Mouse (Mus musculus) kidney, adult 2 months (tissue): Measurements from ENCODE around the gene Ring1.

ENCODE experiments used
- CTCF ChIP-seq: fragments of 200-500 bp; conservative IDR thresholded peaks from 2 replicates; pipeline ENCODE4 v1.5.1; 2011; ENCODE audit warnings: low read depth, mild to moderate bottlenecking, control low read depth, low read length, moderate library complexity, mixed read lengths; ENCODE audit not compliant: insufficient read depth, insufficient read length
- POLR2A ChIP-seq: fragments of 200-500 bp; IDR thresholded peaks from one replicate; pipeline ENCODE4 v1.6.1; 2011; ENCODE audit warnings: low read depth, low read length, control low read depth

GRCm38 (mm10) chr17:34030861-34031326, 6.4 kb upstream of the Ring1 start:
- TF ChIP-seq CTCF (no peak), POLR2A (no peak)
